Mouse (Mus musculus) midbrain, embryonic 12.5 days (tissue): ENCODE measurements around the gene Kcnk7. TPM values are rescaled to one million over a fixed set of nuclear protein-coding genes. Genes with fewer than 3 reads are reported as not detected.

ENCODE experiments used
- ATAC-seq: fragments of 200-750 bp; cut with Nextera tagmentation; 2 replicates; pipeline ENCODE4 v1.8.0; 2017; ENCODE audit warnings: low read depth, moderate TSS enrichment, moderate library complexity; ENCODE audit not compliant: low FRiP score
- H3K27ac ChIP-seq: fragments of 300-500 bp; sonication (generic); replicated peaks from 2 replicates; pipeline ENCODE4 v1.5.1; 2016; ENCODE audit warnings: mild to moderate bottlenecking
- H3K27me3 ChIP-seq: fragments of 300-500 bp; sonication (generic); 2 replicates; pipeline ENCODE4 v1.6.1; 2016; ENCODE audit warnings: mild to moderate bottlenecking
- H3K36me3 ChIP-seq: fragments of 300-500 bp; sonication (generic); 2 replicates; pipeline ENCODE4 v1.6.1; 2016
- H3K4me1 ChIP-seq: fragments of 300-500 bp; sonication (generic); 2 replicates; pipeline ENCODE4 v1.6.1; 2016
- H3K4me2 ChIP-seq: fragments of 300-500 bp; sonication (generic); replicated peaks from 2 replicates; pipeline ENCODE4 v1.6.1; 2016; ENCODE audit warnings: mild to moderate bottlenecking, moderate library complexity
- H3K4me3 ChIP-seq: fragments of 300-500 bp; sonication (generic); 2 replicates; pipeline ENCODE4 v1.5.1; 2016; ENCODE audit warnings: mild to moderate bottlenecking
- H3K9ac ChIP-seq: fragments of 300-500 bp; sonication (generic); replicated peaks from 2 replicates; pipeline ENCODE4 v1.6.1; 2016; ENCODE audit warnings: mild to moderate bottlenecking, moderate library complexity
- H3K9me3 ChIP-seq: fragments of 300-500 bp; sonication (generic); 2 replicates; pipeline ENCODE4 v1.6.1; 2016; ENCODE audit warnings: mild to moderate bottlenecking
- WGBS: fragments of 180-500 bp; shearing (Covaris S2); methylation state at CpG from one replicate; pipeline ENCODE4 v1.1.7; 2016; 5-methylcytosine and 5-hydroxymethylcytosine counted together
- microRNA-seq: library from miRNA; unstranded; fragments of <30 nt; microRNA quantifications from one replicate; pipeline ENCODE4, GENCODE M21; 2017
- polyA plus RNA-seq: library from polyadenylated mRNA; unstranded; fragments of >200 nt; fragmentation: Nextera tagmentation; extraction: Ambion mirVana; gene quantifications from 2 replicates; pipeline ENCODE4 v1.2.1, GENCODE M21; 2016

Kcnk7 gene
- polyA plus RNA-seq, 1 experiment from 2014 or later, result 0.36 TPM

- no peak overlapping the region for H3K27ac ChIP-seq
- peaks cover 95% of the 10 kb centered on the region for H3K27me3 ChIP-seq
- H3K36me3 ChIP-seq, result no peaks in the 10 kb centered on the region
- peak; percentile 35; the same call in 1 of the 2 replicates for ATAC-seq
- peak overlapping the region; percentile 29 for H3K4me3 ChIP-seq
- no peaks in the 10 kb centered on the region for H3K9me3 ChIP-seq
- 4% methylated on average over 36 of the region's 36 CpGs for WGBS
- H3K4me1 ChIP-seq, result peaks cover 44% of the 10 kb centered on the region
- H3K9ac ChIP-seq, result peak overlapping the region; percentile 47
- peak overlapping the region; percentile 53 for H3K4me2 ChIP-seq
These were observed 41.9 kb downstream of the Kcnk7 start for GRCm38 (mm10) chr19:5745756-5746710.

- no peak overlapping the region for H3K4me2 ChIP-seq
These were observed 42.8 kb downstream of the Kcnk7 start for GRCm38 (mm10) chr19:5746907-5747363.

DNA sequence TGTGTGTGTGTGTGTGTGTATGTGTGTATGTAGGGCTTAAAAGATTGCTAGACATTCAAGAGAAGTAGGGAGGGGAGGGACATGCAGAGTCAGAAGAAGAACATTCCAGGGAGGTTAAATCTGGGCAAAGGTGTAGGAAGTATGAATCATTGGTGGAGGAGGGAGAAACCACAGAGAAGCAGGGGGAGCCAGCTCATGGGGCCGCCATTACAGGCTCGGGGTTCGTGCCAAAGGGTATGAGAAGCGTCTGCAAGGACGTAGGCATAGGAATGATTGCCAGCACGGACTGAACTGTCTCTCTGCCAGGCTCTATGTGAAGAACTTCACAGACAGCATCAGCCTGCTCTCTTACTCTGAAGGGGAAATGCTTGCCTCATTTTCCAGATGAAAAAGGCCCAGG, 45.3 kb downstream of the Kcnk7 start:
- Histone ChIP-seq H3K27me3 (peaks cover 90% of the 10 kb centered on the region), H3K9ac (no peak overlapping the region), H3K27ac (no peak overlapping the region), H3K9me3 (no peaks in the 10 kb centered on the region), H3K4me3 (no peak overlapping the region), H3K36me3 (no peaks in the 10 kb centered on the region), H3K4me2 (no peak overlapping the region), H3K4me1 (peaks cover 33% of the 10 kb centered on the region)
- no peak for ATAC-seq
- WGBS, result 84% methylated on average over 6 of the region's 6 CpGs

More at GRCm38 (mm10) chr19:5746907-5747363, 42.8 kb downstream of the Kcnk7 start:
- no peak for ATAC-seq
- H3K36me3 ChIP-seq, result no peaks in the 10 kb centered on the region
- 24% methylated on average over 12 of the region's 12 CpGs for WGBS
- H3K27me3 ChIP-seq, result peaks cover 95% of the 10 kb centered on the region
- H3K4me3 ChIP-seq, result no peak overlapping the region
- peaks cover 47% of the 10 kb centered on the region for H3K4me1 ChIP-seq
- no peaks in the 10 kb centered on the region for H3K9me3 ChIP-seq
- no peak overlapping the region for H3K27ac ChIP-seq
- no peak overlapping the region for H3K9ac ChIP-seq

GRCm38 (mm10) chr19:5750951-5751350, 46.8 kb downstream of the Kcnk7 start:
- peaks cover 90% of the 10 kb centered on the region for H3K27me3 ChIP-seq
- 6% methylated on average over 22 of the region's 22 CpGs for WGBS
- H3K9ac ChIP-seq, result peak overlapping the region; percentile 35; the same call in 1 of the 2 replicates
- peaks cover 23% of the 10 kb centered on the region for H3K4me1 ChIP-seq
- no peaks in the 10 kb centered on the region for H3K9me3 ChIP-seq
- no peak overlapping the region for H3K4me3 ChIP-seq
- 0 out of 2 replicates have a peak overlapping the region, but pooled peaks have one; percentile 7 for H3K4me2 ChIP-seq
- no peaks in the 10 kb centered on the region for H3K36me3 ChIP-seq
- no peak overlapping the region for H3K27ac ChIP-seq
- no peak for ATAC-seq

GRCm38 (mm10) chr19:5751742-5752141, 47.6 kb downstream of the Kcnk7 start:
- ATAC-seq, result peak; percentile 23; the same call in 1 of the 2 replicates
- peak overlapping the region; percentile 35; the same call in 1 of the 2 replicates for H3K9ac ChIP-seq

DNA sequence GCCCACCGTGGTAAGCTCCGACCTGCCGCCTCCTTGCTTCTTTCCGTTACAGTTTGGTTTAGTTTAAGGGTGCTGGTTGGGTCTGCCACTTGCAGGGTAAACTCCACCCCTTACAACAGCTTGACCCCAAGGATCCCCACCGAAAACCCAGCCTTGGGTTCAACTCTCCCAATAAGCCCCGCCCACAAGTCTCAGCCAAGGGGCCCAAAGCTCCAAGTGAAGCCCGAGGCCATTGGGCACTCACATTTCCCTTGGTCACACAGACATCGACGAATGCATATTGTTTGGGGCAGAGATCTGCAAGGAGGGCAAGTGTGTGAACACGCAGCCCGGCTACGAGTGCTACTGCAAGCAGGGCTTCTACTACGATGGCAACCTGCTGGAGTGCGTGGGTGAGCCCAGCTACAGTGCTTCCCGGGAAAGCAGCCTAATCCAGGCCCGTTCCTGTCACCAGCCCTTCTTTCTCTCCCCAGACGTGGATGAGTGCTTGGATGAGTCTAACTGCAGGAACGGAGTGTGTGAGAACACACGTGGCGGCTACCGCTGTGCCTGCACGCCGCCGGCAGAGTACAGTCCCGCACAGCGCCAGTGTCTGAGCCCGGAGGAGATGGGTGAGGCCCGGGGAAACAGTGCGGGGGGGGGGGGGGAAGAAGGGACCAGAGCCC, 52.3 kb downstream of the Kcnk7 start:
- Histone ChIP-seq H3K9me3 (no peaks in the 10 kb centered on the region), H3K4me1 (peaks cover 20% of the 10 kb centered on the region), H3K4me2 (peak overlapping the region; percentile 44), H3K27me3 (peaks cover 76% of the 10 kb centered on the region), H3K4me3 (peak overlapping the region; percentile 25), H3K36me3 (peaks cover 43% of the 10 kb centered on the region), H3K27ac (no peak overlapping the region), H3K9ac (peak overlapping the region; percentile 46)
- 9% methylated on average over 28 of the region's 29 CpGs for WGBS
- ATAC-seq, result no peak

More at GRCm38 (mm10) chr19:5751742-5752141, 47.6 kb downstream of the Kcnk7 start:
- H3K4me3 ChIP-seq, result no peak overlapping the region
- peaks cover 21% of the 10 kb centered on the region for H3K4me1 ChIP-seq
- no peaks in the 10 kb centered on the region for H3K9me3 ChIP-seq
- H3K4me2 ChIP-seq, result peak overlapping the region; percentile 12; the same call in 1 of the 2 replicates
- H3K27ac ChIP-seq, result no peak overlapping the region
- 9% methylated on average over 20 of the region's 20 CpGs for WGBS
- H3K27me3 ChIP-seq, result peaks cover 90% of the 10 kb centered on the region
- no peaks in the 10 kb centered on the region for H3K36me3 ChIP-seq

Small RNAs within 50 kb of the gene (microRNA-seq; reads per million reads assigned to microRNA genes)
- gene Mir6987, result not detected

Other genes with a start within 250 kb of the Kcnk7 start
- 10.1 TPM in 2 replicates for gene Ccdc85b, start 246.5 kb upstream of the Kcnk7 start, polyA plus RNA-seq
- gene Fibp, start 243.8 kb upstream of the Kcnk7 start, polyA plus RNA-seq, result 144 and 149 TPM in 2 replicates
- gene Ctsw, start 235.9 kb upstream of the Kcnk7 start, polyA plus RNA-seq, result 3.6 and 3.9 TPM in 2 replicates
- 57.9 and 68.9 TPM in 2 replicates for gene Efemp2, start 230.4 kb upstream of the Kcnk7 start, polyA plus RNA-seq
- gene Mus81, start 216.0 kb upstream of the Kcnk7 start, polyA plus RNA-seq, result 47.7 and 50.1 TPM in 2 replicates
- 3,169 and 3,187 TPM in 2 replicates for gene Cfl1, start 213.9 kb upstream of the Kcnk7 start, polyA plus RNA-seq
- gene 1700020D05Rik, start 200.6 kb upstream of the Kcnk7 start, polyA plus RNA-seq, result 0.22 TPM in 1 of 2 replicates, not detected in the other
- 35.9 and 36.0 TPM in 2 replicates for gene Snx32, start 193.8 kb upstream of the Kcnk7 start, polyA plus RNA-seq
- gene Ovol1, start 143.7 kb upstream of the Kcnk7 start, polyA plus RNA-seq, result 0.08 and 0.14 TPM in 2 replicates
- gene Ap5b1, start 136.3 kb upstream of the Kcnk7 start, polyA plus RNA-seq, result 2.2 and 2.6 TPM in 2 replicates
- gene Rnaseh2c, start 102.5 kb upstream of the Kcnk7 start, polyA plus RNA-seq, result 137 and 165 TPM in 2 replicates
- 80.4 and 81.6 TPM in 2 replicates for gene Kat5, start 94.1 kb upstream of the Kcnk7 start, polyA plus RNA-seq
- gene Rela, start 66.9 kb upstream of the Kcnk7 start, polyA plus RNA-seq, result 34.2 and 37.6 TPM in 2 replicates
- 18.8 and 20.6 TPM in 2 replicates for gene Sipa1, start 40.7 kb upstream of the Kcnk7 start, polyA plus RNA-seq
- 25.4 and 26.2 TPM in 2 replicates for gene Map3k11, start 15.6 kb upstream of the Kcnk7 start, polyA plus RNA-seq
- gene Pcnx3, start 15.5 kb upstream of the Kcnk7 start, polyA plus RNA-seq, result 34.1 and 37.4 TPM in 2 replicates
- 8.2 and 9.1 TPM in 2 replicates for gene Ehbp1l1, start 21.9 kb downstream of the Kcnk7 start, polyA plus RNA-seq
- gene Fam89b, start 25.3 kb downstream of the Kcnk7 start, polyA plus RNA-seq, result 175 and 186 TPM in 2 replicates
- gene Ltbp3, start 36.5 kb downstream of the Kcnk7 start, polyA plus RNA-seq, result 7.9 and 9.1 TPM in 2 replicates
- gene Scyl1, start 67.1 kb downstream of the Kcnk7 start, polyA plus RNA-seq, result 63.6 and 68.4 TPM in 2 replicates
- 22.3 and 24.8 TPM in 2 replicates for gene Frmd8, start 170.9 kb downstream of the Kcnk7 start, polyA plus RNA-seq
- 1.9 and 3.4 TPM in 2 replicates for gene Slc25a45, start 173.4 kb downstream of the Kcnk7 start, polyA plus RNA-seq
- gene Tigd3, start 189.8 kb downstream of the Kcnk7 start, polyA plus RNA-seq, result 11.1 and 11.4 TPM in 2 replicates
- 171 and 185 TPM in 2 replicates for gene Dpf2, start 208.6 kb downstream of the Kcnk7 start, polyA plus RNA-seq
- gene Cdc42ep2, start 220.4 kb downstream of the Kcnk7 start, polyA plus RNA-seq, result 3.6 and 3.8 TPM in 2 replicates